Mouse (Mus musculus): ENCODE results near the gene Rcc2.

- no peak for TF ChIP-seq CTCF (IDR thresholded peaks at IDR 0.05; ENCODE audit: extremely low read depth, insufficient read depth, low read length)
- no peak for TF ChIP-seq POLR2A (IDR thresholded peaks at IDR 0.05; ENCODE audit: extremely low read depth, insufficient read depth, low read length)
Observed at GRCm38 (mm10) chr4:140741401-140741800, 41.1 kb downstream of the Rcc2 start.
